Mouse (Mus musculus) NIH3T3 (cell line): ENCODE measurements around the gene Stpg1.

Experiments used
- DNase-seq: peaks from one replicate; pipeline ENCODE4 v3.0.0-alpha.2; 2012; ENCODE audit warnings: low read depth

Gene Stpg1

DNA sequence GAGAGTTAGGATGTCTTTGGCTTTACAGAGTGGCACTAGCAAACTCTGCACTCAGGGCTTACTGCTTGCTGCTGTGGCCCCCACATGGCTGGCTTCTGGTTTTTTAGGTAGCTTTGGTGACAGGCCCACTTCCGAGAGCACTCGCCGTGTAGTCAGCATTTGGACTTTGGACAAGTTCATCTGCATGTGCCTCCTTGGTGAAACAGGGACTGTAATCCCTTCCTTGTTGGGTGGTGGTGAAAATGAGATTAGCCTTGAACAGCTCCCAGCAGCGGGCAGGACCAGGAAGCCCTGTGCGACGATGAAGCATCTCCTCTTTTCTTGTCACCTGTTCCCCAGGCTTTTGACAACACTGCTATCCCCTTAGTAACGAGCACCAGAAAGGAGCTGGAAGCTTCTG lies 19.3 kb downstream of the Stpg1 start:
- DNase-seq = no peak

DNA sequence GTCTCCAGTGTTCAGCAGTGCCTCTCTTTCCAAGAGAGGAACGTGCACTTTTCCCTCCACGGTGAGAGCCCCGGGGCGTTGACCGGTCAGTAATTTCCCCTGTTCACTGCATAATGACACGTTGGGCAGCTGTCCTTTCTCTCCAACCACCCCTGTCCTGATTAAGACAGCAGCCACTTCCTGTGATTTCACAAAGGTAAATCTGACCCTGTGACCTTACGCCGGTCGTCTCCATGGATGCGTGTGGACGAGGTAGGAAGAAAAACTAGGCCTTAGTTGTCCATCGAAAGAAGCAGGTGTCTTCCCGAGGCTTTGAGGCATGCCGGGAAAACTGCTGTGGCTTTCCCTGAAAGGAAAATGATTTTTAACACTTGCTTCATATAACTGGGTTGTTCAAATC lies 20.3 kb downstream of the Stpg1 start:
- DNase-seq = no peak

DNA sequence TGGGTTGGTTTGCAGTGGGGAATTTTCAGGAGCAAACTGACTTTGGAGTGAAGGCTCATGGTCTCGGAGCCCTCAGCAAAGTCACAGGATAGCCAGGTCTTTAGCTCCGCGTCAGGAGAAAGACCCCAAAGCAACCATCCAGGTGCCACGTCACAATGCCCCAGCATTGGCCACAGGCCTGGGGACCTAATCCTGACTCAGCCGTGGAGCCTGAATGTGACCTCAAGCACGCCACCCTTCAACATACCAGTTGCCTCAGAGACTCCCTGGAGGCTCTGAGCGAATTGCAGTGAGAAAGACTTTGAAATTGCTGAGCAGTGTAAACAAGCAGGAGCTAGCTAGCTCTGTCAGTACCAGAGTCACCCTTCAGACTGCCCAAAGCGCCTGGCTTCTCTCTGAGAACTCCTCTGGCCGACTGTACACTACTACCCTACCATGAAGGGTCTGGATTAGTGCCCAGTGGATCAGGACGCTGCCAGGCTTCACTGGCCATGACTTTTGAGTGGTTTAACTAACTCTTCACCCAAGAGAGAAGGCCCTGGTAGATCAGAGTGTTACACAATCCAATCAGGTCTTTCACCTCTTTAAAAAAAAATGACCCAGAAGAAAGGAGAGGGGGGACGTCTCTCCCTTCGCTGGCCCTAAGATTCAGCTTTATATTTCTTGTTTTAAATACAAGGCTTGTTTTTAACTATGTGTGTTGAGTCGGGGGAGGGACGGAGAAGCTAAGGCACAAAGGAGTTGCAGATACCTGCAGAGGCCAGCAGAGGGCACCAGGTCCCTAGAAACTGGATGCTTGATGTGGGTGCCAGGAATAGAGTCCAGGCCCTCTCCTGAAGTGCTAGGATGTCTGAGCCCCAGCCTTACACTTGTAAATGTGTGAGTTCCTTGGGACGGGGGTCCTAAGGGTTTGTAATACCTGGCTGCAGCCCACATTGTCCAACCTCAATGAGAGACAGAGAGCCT lies 22.0 kb downstream of the Stpg1 start:
- DNase-seq = peak; percentile 65

DNA sequence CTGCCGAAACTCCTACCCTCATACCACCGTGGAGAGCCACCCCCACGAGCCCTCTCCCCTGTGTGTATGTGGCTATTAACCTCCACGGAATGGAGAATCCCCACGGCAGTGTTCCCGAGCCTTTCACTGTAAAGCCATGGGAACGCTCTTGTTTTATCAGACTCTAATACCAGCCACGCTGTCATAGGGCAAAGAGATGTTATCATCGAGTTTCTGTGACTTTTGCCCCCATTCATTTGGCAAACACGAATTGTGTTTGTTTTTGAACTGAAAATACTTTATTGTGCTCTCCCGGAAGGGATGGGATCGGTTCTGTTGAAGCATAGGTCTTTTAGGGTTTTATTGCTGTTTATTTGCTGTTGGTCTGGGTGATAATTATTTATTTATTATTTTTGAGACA lies 23.5 kb downstream of the Stpg1 start:
- no peak for DNase-seq

DNA sequence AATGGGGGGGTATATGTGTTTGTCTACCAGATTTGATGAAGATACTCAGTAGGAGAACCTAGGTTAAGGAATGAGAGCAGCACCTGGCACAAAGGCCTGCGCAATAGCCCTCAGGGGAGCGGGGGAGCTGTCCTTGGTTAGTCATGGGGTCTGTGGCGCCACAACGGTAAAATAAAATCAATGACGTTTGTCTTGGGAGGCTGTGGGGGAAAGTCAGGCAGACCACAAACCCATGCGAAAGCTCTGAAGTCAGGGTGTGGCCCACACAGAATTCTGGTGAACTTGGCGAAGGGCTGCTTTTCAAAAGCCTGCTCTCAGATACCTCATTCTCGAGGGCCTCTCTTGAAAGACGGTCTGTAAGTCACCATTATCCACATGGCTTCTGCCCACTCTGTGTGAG lies 25.8 kb downstream of the Stpg1 start:
- no peak for DNase-seq

DNA sequence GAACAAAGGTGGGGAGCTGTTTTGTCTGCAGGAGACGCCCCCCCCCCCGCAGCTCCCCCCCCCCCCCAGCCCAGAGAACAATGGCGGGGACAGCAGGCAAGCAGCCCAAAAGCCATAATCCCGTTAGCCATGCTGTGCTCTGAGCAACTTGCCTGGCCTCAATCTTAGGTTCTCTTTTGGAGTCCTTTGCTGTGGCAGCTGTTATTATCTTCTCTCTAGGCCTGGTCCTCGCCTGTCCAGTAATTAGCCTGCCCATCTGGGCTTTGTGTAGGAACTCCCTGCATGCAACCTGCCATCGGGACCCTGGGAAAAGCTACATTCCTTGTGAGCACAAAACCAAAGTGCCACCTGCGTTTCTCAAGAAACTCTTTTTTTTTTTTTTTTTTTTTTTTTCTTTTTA lies 29.3 kb downstream of the Stpg1 start:
- no peak for DNase-seq

DNA sequence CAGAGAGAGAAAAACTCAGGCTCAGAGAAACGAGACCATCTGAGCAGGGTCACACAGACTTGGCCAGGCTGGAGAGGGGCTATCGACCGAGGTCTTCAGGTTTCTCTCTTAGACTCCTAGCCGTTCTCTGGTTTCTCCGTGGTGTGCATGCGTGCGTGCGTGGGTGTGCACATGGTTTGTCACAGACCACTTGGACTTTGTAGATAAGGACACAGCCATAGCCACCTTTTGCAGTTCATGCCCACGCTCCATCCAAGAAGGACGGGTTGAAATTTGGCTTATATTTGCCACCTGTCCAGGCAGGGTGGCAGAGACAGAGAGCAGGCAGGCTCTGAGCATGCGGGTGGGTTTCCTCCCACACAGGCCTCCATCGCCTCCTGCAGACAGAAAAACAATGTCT lies 30.5 kb downstream of the Stpg1 start:
- DNase-seq = no peak

DNA sequence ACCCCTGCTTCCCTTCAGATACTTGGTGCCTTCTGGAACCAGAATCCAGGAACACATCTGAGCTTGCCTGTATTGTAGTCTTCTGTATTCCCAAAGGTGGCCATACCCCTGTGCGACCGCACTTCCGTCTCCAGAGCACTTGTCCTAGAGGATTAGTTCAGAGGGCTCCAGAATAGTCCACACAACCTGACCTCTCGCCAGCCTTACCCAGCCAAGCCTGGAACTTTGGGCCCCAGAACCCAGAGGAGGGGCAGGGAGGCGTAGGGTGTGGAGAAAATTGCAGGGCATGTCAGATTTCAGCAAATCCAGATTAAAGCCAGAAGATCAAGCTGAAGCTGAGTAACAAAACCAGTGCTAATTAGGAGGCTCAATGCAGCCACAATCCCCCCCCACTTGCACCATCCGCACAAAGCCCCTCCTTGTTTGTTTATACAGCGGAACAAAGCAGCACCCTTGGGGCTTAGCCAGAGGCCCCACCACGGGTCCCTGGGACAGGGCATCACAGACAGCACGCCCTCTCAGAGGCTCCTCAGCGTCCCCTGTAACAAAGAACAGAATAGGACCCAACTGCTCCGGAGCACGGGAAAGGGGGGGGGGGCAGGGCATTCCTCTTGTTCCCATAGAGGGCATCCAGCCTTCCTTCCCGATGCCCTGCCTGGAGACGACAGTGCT lies 31.6 kb downstream of the Stpg1 start:
- DNase-seq = no peak

DNA sequence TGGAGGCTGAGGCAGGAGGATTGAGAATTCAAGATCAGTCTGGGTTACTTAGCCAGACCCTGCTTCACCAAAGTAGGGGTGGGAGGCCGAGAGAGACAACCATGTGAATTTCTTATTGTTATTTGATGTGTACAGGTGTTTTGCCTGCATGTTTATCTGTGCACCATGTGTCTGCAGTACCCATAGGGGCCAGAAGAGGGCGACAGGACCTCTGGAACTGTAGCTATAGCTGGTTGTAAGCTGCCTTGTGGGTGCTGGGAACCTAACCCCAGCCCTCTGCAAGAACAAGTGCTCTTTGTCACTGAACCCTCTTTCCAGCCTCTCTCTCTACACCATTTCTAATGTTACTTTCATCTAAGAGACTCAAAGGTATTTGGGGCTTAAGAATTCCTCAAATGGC lies 35.7 kb downstream of the Stpg1 start:
- no peak for DNase-seq

DNA sequence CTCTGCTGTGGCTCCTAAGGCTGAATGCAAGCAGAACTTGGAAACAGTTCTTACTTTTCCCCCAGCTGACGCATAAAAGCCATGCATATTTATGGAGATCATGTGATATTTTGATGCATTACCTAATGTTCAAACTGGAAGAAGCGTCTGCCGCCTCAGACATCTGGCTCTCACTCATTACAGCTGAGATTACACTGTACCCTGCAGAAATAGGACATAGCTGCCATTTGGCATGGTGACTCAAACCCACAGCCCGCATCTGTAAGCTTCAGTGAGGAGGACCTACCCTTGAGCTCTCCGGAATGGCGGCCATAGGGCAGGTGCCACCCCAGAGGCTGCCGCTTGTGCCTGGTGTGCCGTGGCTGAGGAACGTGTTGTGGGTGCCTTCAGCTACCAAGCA lies 36.6 kb downstream of the Stpg1 start:
- DNase-seq = no peak

DNA sequence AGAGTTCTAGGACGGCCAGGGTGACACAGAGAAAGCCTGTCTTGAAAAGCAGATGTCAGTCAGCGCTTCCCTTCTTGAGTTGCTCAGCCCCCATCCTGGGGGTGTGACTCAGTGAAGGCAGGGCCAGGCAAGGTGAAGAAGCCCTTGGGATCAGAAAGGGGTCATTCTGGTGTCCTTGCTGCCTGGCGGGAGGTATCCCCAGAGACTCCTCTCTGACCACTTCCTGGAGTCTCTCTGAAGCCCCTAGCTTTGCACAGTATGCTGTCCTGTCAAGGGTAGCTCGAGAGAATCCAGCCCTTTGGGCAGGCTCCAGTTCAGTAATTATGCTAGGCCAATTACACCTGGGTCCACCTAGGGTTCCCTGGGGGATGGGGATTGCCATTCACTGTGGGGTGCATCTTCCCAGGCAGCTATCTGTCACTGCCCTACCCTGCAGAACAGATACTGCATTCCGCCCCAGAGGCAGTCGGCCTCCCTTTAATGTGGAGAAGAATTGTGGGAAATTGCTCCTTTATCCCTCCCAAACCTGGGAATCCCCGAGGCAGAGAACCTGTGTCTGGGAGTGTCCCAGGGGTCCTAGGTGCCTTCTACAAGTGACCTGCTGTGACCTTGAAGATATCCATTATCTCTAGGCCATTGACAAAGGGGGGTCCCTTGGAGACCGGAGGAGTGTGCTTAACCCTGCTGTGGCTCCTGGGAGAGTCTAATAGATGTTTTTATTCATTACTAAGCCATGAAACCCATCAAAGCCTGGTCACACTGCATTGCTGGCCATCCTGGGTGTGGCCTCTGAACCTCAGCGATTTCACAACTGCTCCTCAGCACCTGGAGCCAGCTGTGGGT lies 37.4 kb downstream of the Stpg1 start:
- no peak for DNase-seq

DNA sequence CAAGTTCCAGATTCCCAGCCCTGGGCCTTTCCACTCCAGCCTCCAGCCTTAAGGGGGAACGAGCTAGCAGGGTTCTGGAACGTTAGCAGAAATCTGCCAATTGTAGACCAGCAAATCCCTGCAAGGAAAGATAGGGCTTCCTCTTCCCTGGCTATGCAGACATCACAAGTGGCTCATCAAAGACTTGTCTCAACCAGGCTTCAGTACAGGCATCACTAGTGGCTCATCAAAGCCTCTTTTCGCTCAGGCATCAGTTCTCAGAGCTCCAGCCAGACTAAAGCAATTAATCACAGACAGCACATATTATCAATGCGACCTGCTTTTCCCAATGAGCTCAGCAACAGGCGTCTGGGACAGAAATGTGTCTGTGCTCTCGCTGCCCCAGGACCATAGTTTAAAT lies 38.4 kb downstream of the Stpg1 start:
- no peak for DNase-seq

DNA sequence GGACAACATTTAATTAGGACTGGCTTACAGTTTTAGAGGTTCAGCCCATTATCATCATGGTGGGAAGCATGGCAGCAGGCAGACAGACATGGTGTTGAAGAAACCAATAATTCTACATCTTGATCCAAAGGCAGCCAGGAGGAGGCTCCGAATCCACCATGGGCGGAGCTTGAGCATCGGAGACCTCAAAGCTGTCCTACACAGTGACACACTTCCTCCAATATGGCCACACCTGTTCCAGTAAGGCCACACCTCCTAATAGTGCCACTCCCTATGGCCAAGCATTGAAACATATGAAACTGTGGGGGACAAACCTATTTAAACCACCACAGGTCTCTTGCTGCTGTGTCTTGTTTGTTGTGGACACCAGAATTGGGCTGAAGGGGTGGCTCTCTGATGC lies 40.4 kb downstream of the Stpg1 start:
- DNase-seq = no peak

DNA sequence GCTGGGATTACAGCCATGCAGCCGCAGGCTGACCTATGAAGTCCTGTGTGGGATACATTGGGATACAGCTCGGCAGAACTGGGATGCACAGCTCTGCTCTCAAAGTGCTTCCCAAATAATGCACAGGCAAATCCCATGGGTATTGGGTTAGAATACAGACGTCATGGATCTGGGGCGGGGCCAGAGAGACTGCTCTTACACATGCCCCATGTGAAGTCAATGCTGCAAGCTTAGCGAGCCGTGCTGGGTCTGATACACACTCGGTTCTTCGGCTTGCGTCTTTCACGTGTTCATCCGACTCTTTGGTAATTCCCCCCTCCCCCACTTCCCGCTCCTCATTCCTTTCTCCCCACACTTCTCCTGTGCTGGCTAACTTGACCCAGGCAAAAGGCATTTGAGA lies 44.5 kb downstream of the Stpg1 start:
- DNase-seq = no peak

DNA sequence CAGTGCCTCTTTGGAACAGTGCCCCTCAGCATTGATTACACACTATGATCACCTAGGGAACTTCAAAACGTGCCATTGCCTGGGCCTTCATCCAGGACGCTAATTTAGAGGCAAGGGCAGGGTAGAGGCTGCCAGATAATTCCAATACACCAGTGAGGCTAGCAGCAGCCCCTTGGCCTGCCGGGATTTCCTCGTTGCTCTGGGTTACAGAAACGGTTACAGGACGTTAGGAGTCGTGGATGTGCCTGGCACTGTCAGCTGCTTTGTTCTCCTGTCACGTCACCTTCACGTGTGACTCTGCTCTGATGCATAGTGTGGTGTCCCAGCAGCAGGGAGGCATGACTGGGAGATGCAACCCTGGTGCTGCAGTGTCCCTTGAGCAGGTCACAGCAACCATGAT lies 45.5 kb downstream of the Stpg1 start:
- DNase-seq = no peak

DNA sequence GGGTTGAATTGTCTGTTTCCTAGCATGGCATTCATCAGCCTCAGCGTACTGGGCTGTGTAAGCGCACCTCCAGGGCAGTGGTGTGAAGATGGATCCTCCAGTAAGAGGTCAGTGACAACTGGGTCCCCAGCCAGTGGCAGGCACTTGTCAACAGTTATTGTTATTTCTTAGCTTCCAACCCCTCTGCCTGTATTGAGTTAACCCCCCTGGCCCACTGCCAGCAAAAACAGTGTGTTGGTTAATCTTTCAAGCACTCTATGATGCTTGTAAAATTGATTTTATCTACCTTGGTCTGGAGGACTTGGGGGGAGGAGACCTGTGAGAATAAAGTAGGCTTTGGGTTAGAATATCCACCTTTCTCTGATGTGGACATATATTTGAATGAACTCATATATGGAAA lies 49.7 kb downstream of the Stpg1 start:
- DNase-seq = peak; percentile 11

DNA sequence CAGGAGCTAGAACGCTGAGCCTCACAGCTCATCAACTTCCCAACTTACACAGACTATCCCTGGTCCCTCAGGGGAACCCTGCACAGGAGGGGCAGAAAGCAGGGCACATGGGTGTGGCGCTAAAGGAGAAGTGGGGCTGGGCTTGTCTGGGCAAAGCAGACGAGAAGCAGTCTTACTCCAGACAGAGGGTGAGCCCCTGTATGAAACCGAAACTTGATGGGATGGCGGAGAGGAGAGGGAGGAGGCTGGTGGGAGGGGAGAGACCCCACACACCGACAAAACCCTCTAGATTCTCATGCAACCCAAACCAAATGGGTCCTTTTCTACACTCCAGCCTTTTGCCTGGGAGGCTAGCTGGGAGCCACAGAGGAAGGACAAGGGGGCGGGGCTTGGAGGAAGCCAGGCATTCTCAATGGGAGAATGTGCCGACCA lies 50.5 kb downstream of the Stpg1 start:
- DNase-seq = peak; percentile 9

DNA sequence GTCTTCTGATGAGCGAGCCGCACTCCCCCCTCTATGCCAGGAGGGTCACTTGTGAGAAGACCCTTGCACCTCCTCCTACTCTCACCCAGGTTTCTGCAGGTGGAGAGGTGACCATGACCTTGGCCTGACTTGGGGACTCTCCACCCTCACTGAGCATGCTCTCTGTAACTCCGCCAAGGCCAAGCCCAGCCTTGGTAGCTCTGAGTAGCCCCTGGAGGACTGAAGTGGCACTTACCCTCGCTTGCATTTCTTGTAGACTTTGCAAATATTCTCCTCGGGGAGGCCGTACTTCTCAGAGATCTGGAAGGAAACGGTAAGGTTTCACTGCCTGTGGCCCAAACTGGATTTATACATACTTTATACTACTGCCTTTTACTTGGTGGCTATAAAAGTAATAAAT lies 51.4 kb downstream of the Stpg1 start:
- no peak for DNase-seq

DNA sequence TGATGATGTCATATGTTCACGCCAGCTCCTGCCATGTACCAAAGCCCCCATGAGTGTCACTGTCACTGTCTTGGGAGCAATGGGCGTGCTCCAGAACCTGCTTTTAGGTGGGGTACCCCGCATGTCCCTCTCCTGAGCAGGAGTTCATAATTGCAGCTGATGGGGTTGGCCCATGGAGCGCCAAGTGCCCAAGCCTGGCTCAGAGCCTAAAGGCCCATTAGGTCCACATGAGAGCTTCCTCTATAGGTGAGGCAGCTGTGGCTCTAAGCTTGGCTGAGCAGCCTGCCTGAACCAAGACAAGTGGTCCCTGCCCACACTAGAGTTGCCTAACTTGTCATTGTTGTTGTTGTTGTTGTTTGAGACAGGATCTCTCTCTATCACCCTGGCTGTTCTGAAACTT lies 52.2 kb downstream of the Stpg1 start:
- no peak for DNase-seq

DNA sequence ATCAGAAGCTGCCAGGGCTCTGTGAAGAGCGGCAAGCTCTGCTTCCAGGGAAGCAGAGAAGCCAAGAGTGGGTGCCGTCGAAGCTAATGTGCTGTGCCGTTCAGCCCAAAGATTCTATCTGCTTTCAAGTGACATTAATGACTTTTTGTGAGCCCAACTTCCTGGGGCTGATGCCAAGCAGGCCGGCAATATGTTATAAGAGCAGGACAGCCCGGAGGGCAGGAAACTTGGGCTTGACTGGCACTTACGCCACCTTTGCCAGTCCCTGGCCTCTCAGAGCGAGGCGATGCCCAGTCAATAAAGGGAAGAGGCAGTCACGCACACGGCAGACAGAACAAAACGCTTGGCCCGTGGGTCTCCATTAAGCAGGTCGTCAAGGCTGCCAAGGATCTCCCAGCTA lies 53.0 kb downstream of the Stpg1 start:
- no peak for DNase-seq

DNA sequence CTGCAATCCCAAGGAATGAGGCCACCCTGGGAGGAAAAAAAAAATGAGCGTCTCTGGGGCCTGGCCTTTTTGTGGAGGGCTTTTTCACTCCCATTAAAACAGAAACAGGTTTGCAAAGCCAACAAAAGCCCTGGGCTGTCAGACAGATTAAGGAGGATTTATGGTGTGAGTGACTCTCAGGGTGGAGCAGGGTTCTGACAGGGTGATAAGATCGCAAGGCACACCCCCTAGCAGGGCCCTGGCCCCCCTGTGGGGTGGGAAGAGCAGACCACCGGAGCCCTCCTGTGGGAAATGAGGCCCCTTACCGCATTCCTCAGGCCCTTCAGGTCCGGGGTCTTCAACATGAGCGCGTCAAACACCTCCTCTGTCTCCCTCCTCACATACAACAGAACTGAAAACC lies 53.5 kb downstream of the Stpg1 start:
- no peak for DNase-seq

DNA sequence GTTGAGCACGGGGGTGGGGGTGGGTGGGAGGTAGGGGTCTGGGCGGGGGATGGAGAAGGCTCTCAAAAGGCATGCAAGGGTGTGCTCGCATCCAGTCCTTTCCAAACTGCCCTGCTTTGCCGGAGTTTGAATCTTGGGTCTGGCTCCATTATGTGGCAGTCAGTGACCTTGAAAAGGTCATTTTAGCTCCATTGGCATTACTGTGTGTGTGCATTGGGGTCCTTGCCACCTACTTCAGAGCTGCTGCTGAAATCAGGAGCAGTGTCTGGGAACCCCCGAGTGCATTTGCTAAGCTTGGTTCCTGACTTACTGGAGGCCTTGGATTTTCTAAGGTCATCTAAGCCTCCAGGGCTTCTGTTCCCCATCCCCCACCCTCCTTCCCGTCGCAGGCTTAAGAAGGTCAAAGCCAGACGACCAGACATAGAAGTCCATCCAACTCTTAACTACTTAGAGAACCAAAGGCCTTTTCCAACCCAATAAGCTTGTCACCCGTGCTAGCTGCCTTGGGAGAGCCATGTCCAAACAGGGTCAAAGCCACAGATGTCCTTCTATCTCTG lies 54.0 kb downstream of the Stpg1 start:
- DNase-seq = no peak
